Mouse (Mus musculus) MEL (cell line): ENCODE results near the gene Atrnl1.

ENCODE experiments used
- EP300 ChIP-seq, 2 experiments: IDR thresholded peaks; 2 replicates each; pipeline ENCODE4 v1.6.1; 2011; ENCODE audit warnings: improper control_type of control experiment in 2 of 2, low read length in 2 of 2, low read depth in 1 of 2, mild to moderate bottlenecking in 1 of 2
- TCF12 ChIP-seq: IDR thresholded peaks from 2 replicates; pipeline ENCODE4 v1.6.1; 2014; ENCODE audit warnings: low read depth, mild to moderate bottlenecking, inconsistent platforms, low read length, improper control_type of control experiment, moderate library complexity
- ZNF384 ChIP-seq: IDR thresholded peaks from 2 replicates; pipeline ENCODE4 v1.6.1; 2012; ENCODE audit warnings: low read depth, mild to moderate bottlenecking, inconsistent platforms, low read length, improper control_type of control experiment

DNA sequence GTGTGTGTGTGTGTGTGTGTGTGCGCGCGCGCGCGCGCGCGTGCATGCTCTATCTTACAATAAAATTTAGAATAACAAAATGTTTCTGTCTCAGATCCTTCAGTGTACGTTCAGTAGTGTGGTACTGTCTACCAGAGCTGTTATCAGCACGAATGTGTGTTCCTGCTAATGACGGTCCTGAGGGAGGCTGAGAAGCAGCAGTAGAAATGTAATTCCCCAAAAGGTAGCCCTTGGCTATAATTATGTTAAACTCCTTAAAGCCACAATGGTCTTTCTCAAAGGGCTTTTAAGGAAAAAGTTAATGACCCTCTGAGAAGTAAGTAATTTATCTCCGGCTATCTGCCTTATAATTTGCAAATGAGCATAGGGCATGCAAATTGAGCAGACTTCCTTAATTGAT lies 441.1 kb downstream of the Atrnl1 start:
- TF ChIP-seq TCF12, result no peak
- no peak for TF ChIP-seq ZNF384
- TF ChIP-seq EP300 (IDR thresholded peaks at IDR 0.05; ENCODE audit: low read depth in 1 of 2, low read length in 2 of 2), result no peak
